Mouse (Mus musculus) forebrain, postnatal 0 days (tissue): Measurements from ENCODE around the gene Kcnk1. TPM values are rescaled to one million over a fixed set of nuclear protein-coding genes. Genes with fewer than 3 reads are reported as not detected.

Experiments
- ATAC-seq: fragments of 200-750 bp; cut with Nextera tagmentation; 2 replicates; pipeline ENCODE4 v1.8.0; 2017; ENCODE audit warnings: mild to moderate bottlenecking, moderate library complexity
- DNase-seq: peaks from one replicate; pipeline ENCODE4 v3.0.0-alpha.2; 2015
- H3K27ac ChIP-seq: fragments of 300-500 bp; sonication (generic); 2 replicates; pipeline ENCODE4 v1.5.1; 2014; ENCODE audit warnings: low read depth, mild to moderate bottlenecking, antibody characterized with exemption, low read length, moderate library complexity, mixed read lengths
- H3K27me3 ChIP-seq: fragments of 300-500 bp; sonication (generic); 2 replicates; pipeline ENCODE4 v1.6.1; 2014; ENCODE audit warnings: mild to moderate bottlenecking, low read length, mixed read lengths; ENCODE audit not compliant: insufficient read depth
- H3K36me3 ChIP-seq: fragments of 300-500 bp; sonication (generic); 2 replicates; pipeline ENCODE4 v1.6.1; 2014; ENCODE audit warnings: mild to moderate bottlenecking, moderate library complexity; ENCODE audit not compliant: insufficient read depth
- H3K4me1 ChIP-seq: fragments of 300-500 bp; sonication (generic); 2 replicates; pipeline ENCODE4 v1.6.1; 2014; ENCODE audit warnings: antibody characterized with exemption; ENCODE audit not compliant: insufficient read depth
- H3K4me2 ChIP-seq: fragments of 300-500 bp; sonication (generic); 2 replicates; pipeline ENCODE4 v1.6.1; 2014; ENCODE audit warnings: low read depth, mild to moderate bottlenecking, moderate library complexity
- H3K4me3 ChIP-seq: fragments of 300-500 bp; sonication (generic); 2 replicates; pipeline ENCODE4 v1.5.1; 2014; ENCODE audit warnings: low read depth, low read length, mixed read lengths
- H3K9ac ChIP-seq: fragments of 300-500 bp; sonication (generic); 2 replicates; pipeline ENCODE4 v1.6.1; 2014; ENCODE audit warnings: mild to moderate bottlenecking
- H3K9me3 ChIP-seq: fragments of 300-500 bp; sonication (generic); 2 replicates; pipeline ENCODE4 v1.6.1; 2016; ENCODE audit warnings: low read length
- CTCF ChIP-seq: sonication (generic); IDR thresholded peaks from 2 replicates; pipeline ENCODE4 v1.5.1; 2016; ENCODE audit warnings: antibody characterized with exemption, control low read depth, low read depth
- WGBS: fragments of 180-500 bp; shearing (Covaris S2); extraction: QIAGEN DNeasy Blood & Tissue Kit; methylation state at CpG from one replicate; pipeline ENCODE4 v1.1.7; 2014; 5-methylcytosine and 5-hydroxymethylcytosine counted together
- polyA plus RNA-seq: library from polyadenylated mRNA; unstranded; fragments of >200 nt; fragmentation: Nextera tagmentation; extraction: Ambion mirVana; gene quantifications from 2 replicates; pipeline ENCODE4 v1.2.1, GENCODE M21; 2015
- total RNA-seq: library from RNA; depleted of rRNA; stranded (reverse); fragments of >200 nt; gene quantifications from 2 replicates; pipeline ENCODE4 v1.2.3, GENCODE M21; 2014

Kcnk1 gene
- total and polyA plus RNA-seq, 2 experiments from 2014 or later: 38.8 to 43.9 TPM

DNA sequence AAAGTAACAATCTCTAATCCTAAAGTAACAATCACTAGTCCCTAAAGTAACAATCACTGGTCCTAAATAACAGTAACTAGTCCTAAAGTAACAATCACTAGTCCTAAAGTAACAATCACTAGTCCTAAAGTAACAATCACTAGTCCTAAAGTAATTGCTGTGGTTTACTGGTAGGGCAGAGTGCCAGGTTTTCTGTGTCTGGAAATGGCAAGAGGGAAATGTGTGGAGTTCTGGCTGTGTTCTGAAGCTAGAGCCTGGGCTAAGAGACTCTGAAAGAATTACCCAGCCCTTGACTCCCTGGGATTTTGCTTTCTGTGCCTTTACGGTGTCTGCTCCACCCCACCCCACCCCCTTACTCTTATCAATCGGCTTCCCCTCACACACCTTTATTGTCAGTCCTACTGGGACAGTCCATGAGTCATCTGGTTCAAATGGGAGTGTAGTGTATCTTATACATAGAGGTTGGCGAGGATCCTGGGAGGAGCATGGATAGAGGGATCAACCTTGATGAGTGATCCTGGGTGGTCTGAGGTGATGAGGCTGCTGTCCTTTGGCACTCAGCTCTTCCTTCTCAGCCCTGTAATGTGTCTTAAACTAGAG lies 28.8 kb downstream of the Kcnk1 start:
- no peak for DNase-seq
- no peak overlapping the region for H3K4me2 ChIP-seq
- H3K9ac ChIP-seq: no peak overlapping the region
- no peak for TF ChIP-seq CTCF
- H3K4me1 ChIP-seq: no peaks in the 10 kb centered on the region
- no peaks in the 10 kb centered on the region; the same call in 1 of the 2 replicates for H3K36me3 ChIP-seq
- ATAC-seq: no peak
- no peak overlapping the region for H3K27ac ChIP-seq
- no peaks in the 10 kb centered on the region for H3K27me3 ChIP-seq
- H3K9me3 ChIP-seq: no peaks in the 10 kb centered on the region
- 64% methylated on average over 3 of the region's 3 CpGs for WGBS
- H3K4me3 ChIP-seq: no peak overlapping the region

DNA sequence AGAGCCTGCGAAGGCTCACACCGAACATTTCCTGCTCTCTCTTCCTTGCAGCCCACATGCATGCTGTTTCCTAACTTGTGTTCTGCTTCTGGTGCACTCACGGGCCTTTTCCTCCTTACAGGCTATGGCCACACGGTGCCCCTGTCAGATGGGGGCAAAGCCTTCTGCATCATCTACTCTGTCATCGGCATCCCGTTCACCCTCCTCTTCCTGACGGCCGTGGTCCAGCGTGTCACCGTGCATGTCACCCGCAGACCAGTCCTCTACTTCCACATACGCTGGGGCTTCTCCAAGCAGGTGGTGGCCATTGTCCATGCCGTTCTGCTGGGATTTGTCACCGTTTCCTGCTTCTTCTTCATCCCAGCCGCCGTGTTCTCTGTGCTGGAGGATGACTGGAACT lies 29.9 kb downstream of the Kcnk1 start:
- H3K9me3 ChIP-seq: no peaks in the 10 kb centered on the region
- 95% methylated on average over 16 of the region's 16 CpGs for WGBS
- H3K27me3 ChIP-seq: no peaks in the 10 kb centered on the region
- no peak overlapping the region for H3K4me3 ChIP-seq
- no peak for DNase-seq
- no peaks in the 10 kb centered on the region for H3K4me1 ChIP-seq
- no peak overlapping the region for H3K27ac ChIP-seq
- no peak overlapping the region for H3K4me2 ChIP-seq
- no peak for ATAC-seq
- TF ChIP-seq CTCF: no peak
- no peaks in the 10 kb centered on the region; the same call in 1 of the 2 replicates for H3K36me3 ChIP-seq
- H3K9ac ChIP-seq: no peak overlapping the region

DNA sequence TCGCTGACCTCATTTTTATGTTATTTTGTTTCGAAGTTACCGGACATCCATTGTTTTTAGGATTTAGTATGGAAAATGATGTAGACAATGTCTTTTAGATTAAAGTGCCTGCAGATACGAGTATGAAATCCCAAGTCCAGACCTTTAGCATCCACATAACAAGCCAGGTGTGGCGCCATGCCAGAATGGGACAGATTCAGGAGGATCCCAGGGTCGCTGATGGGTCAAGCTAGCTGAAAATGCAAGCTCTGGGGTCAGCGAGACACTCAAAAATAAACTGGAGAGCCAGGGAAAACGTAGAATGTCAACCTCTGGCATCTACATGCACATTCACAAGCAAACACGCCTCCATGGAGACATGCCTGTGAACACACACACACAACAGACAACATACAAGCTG lies 31.2 kb downstream of the Kcnk1 start:
- TF ChIP-seq CTCF: no peak
- Histone ChIP-seq H3K4me2 (no peak overlapping the region), H3K9me3 (no peaks in the 10 kb centered on the region), H3K36me3 (peaks cover 3% of the 10 kb centered on the region; the same call in 1 of the 2 replicates), H3K9ac (no peak overlapping the region), H3K27ac (no peak overlapping the region), H3K4me1 (no peaks in the 10 kb centered on the region), H3K4me3 (no peak overlapping the region), H3K27me3 (no peaks in the 10 kb centered on the region)
- ATAC-seq (no peak), DNase-seq (no peak)
- 91% methylated on average over 9 of the region's 9 CpGs for WGBS

DNA sequence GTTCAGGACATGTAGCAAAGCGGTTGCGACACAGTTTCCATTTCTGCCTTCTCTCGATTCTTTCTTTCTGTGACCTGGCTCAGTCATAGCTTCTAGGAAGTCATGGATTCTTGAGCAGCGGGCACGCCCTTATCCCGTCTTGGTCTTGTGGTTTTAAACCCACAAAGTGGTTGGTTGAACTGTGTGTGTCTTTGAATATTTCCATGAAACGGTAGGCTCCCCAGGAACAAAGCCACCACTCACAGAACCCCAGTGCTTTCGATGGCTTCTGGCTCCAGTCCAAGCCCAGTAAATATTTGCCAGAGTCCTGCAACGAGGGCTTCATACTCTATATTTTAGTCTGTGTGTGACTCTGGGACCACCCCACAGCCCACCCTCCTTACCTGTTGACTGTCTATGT lies 31.6 kb downstream of the Kcnk1 start:
- 65% methylated on average over 9 of the region's 9 CpGs for WGBS
- DNase-seq (no peak), ATAC-seq (no peak)
- no peaks in the 10 kb centered on the region for H3K27me3 ChIP-seq
- peaks cover 3% of the 10 kb centered on the region; the same call in 1 of the 2 replicates for H3K36me3 ChIP-seq
- H3K9me3 ChIP-seq: no peaks in the 10 kb centered on the region
- H3K9ac ChIP-seq: no peak overlapping the region
- H3K4me1 ChIP-seq: no peaks in the 10 kb centered on the region
- H3K4me2 ChIP-seq: no peak overlapping the region
- TF ChIP-seq CTCF: no peak
- no peak overlapping the region for H3K4me3 ChIP-seq
- no peak overlapping the region for H3K27ac ChIP-seq

DNA sequence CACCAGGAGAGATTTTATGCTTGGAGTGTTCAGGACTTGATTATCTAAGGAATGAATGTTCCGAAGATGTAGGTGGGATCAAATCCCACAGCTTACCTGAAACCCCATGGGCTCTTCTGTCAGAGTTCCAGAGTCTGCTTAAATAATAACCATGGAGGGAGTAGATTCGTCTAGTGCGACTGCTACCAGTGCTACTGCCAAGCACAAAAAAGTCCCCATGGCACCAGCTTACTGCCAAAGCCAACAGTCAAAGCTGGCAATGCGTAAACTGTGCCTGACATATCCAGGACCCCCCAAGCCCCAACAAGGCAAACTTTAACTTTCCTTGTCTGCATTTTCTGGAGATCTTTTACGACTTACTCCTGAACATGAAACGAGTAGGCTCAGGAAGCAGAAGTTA lies 32.5 kb downstream of the Kcnk1 start:
- Histone ChIP-seq H3K9me3 (no peaks in the 10 kb centered on the region), H3K27ac (no peak overlapping the region), H3K4me1 (no peaks in the 10 kb centered on the region), H3K27me3 (no peaks in the 10 kb centered on the region), H3K9ac (no peak overlapping the region), H3K4me2 (no peak overlapping the region), H3K4me3 (no peak overlapping the region), H3K36me3 (peaks cover 3% of the 10 kb centered on the region; the same call in 1 of the 2 replicates)
- DNase-seq: no peak
- 79% methylated on average over 6 of the region's 6 CpGs for WGBS
- TF ChIP-seq CTCF: no peak
- no peak for ATAC-seq

DNA sequence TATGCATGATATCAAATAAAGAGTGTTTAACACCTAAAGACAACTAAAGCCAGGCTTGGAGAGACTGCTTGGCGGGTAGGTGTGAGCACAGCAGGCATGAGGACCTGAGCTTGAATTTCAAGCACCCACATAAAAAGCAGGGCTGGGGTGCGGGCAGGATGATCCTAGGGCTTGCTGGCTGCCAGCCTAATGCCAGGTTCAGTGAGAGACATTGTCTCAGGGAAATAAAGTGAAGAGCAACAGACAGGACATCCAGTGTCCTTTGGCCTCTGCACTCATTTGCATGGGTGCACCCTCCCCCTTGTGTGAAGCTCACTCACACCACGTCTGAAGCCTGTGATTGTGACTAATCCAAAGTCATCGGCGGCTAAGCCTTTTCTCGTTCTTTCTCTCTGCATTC lies 34.0 kb downstream of the Kcnk1 start:
- no peak for TF ChIP-seq CTCF
- Histone ChIP-seq H3K9me3 (no peaks in the 10 kb centered on the region), H3K4me2 (no peak overlapping the region), H3K27ac (no peak overlapping the region), H3K36me3 (peaks cover 3% of the 10 kb centered on the region; the same call in 1 of the 2 replicates), H3K4me1 (no peaks in the 10 kb centered on the region), H3K9ac (no peak overlapping the region), H3K4me3 (no peak overlapping the region), H3K27me3 (no peaks in the 10 kb centered on the region)
- DNase-seq: no peak
- no peak for ATAC-seq
- 69% methylated on average over 6 of the region's 6 CpGs for WGBS

DNA sequence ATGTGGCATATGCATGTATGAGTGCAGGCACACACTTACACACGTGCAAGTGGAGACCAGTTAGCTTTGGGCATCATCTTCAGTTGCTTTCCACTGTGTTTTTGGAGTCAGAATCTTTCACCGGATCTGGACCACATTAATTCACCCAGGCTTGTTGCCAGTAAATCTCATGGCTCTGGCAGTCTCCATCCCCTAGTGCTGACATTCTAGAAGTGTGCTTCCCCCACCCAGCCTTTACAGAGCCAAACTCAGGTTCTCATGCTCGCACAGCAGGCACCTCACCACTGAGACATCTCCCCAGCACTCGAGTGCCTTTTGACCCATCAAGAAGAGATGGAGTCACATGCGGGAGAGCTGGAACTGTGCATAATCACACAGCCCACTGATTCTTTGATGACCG lies 37.8 kb downstream of the Kcnk1 start:
- Histone ChIP-seq H3K27ac (no peak overlapping the region), H3K4me2 (no peak overlapping the region), H3K27me3 (no peaks in the 10 kb centered on the region), H3K9ac (no peak overlapping the region), H3K4me3 (no peak overlapping the region), H3K36me3 (0 out of 2 replicates have a peak, but pooled peaks cover 3% of the 10 kb centered on the region), H3K4me1 (0 out of 2 replicates have a peak, but pooled peaks cover 5% of the 10 kb centered on the region), H3K9me3 (no peaks in the 10 kb centered on the region)
- no peak for DNase-seq
- TF ChIP-seq CTCF: no peak
- ATAC-seq: no peak
- 61% methylated on average over 6 of the region's 6 CpGs for WGBS
